Mouse (Mus musculus) T-helper 2 cell (primary cell): ENCODE measurements around the gene Arhgef25.
"Not testable (repeated sequence)": the region's sequence is repeated elsewhere in the genome, so short reads cannot be mapped to it uniquely, and the experiment has no call there.

ENCODE experiments used
- in situ Hi-C: fragments of 300-600 bp; cut with MboI, MseI; formaldehyde crosslinking; loops from one replicate; pipeline ENCODE4 v1.15.1; 2025; ENCODE audit warnings: high pct_unique_total_duplicates

Arhgef25 gene

DNA sequence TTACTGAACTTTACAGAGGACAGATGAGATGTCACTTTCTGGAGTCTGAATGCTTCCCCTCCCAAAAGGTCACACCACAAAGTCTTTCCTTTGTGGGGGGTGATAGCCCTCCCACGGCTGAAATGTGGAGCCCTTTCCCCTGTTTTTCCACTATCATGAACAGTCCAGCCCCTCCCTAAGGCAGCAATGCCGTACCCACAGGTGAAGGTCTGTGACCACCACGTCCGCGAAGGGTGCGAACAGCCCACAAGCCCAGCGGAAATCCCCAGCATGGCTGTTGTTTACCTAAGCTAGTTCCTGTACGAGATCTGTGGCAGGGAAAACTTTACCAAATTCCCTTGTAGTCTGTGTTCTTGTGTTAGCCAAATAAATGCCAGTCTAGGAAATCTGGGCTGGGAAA is 48.4 kb downstream of the Arhgef25 start:
- in situ Hi-C loops = no loop called here

DNA sequence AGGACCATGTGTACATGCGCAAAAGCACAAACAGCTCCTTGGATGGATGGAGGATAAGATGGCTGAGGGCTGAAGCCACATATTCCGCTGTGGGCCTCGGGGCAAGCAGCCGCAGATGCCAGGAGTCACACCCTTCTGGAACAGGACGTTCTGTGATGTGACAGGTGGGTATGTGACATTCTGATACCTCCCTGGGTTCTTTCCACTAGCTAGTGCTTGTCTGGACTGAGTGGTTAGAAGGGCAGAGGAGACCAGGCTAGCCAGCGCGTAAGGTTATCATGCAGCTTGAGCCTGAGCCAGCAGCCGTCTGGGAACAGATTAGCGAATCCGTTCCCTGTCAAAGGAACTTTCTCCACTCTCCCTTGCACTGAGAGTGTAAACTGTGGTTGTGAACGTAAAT is 48.9 kb downstream of the Arhgef25 start:
- in situ Hi-C loops = no loop called here

DNA sequence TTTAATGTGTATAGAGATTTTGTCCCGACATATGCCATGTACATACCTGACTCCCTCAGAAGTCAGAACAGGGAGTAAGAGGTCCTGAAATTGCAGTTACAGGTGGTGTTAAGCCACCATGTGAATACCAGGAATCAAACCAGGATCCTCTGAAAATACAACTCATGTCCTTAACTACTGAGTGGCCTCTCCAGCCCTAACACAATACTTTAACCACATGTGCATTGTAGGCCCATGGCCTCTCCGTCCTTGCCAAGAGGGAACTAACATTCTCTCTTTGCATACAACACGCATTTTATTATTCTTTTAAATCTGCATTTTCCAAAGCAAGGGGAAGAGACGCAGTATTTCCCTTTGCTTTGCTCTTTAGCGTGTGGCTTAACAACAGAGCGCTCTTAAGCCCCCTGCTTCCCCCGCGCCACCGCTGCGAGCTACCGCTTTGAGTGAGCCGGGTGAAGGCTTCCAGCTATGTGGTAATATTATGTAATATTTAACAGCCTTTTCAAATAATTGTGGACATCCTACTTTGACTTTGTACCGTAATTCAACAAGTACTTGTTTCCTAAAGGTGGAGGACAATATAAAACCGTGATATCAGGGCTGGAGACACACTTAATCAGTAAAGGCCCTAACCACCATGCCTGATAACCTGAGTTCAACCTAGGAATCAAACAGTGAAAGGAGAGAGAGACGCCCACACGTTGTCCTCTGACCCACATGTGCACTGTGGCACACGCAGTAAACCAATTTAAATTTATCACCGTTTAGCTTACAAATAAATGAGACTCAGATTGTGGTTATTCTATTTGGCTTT is 51.3 kb downstream of the Arhgef25 start:
- in situ Hi-C loops = no loop called here

DNA sequence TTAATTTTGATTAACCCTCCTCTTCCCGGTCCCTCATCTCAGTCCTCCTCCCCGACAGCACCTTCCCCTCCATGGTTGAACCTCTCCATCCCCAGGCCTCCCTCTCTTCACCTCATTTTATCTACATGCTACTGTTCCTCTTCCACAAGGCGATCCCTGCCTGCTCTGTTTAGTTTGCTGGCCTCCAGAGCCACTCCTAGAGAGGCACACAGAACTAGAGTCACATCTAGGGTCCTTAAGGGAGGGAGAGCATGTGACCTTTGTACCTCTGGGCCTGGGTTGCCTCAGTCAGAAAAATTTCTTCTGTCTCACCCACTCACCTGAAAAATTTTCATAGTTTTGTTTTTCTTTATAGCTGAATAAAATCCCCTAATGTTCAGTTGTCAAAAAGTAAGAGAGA is 52.0 kb downstream of the Arhgef25 start:
- in situ Hi-C loops = no loop called here

DNA sequence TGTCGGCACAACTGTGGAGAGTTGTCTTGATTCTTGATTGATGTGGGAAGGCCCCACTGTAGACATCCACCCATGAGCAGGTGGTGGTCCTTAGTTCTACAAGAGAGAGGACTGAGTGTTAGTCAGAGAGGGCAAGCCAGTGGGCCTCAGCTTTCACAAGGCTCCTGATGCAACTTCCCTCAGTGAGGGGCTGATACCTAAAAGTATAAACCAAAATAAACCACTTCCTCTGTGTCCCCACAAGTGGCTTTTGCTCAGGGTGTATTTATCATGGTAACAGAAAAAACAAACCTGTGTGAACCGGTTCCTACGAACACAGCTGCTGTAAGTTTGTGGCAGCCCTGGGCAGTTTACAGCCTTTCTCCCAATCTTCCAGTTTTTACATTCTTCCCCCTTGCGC is 53.4 kb downstream of the Arhgef25 start:
- in situ Hi-C loops = no loop called here

DNA sequence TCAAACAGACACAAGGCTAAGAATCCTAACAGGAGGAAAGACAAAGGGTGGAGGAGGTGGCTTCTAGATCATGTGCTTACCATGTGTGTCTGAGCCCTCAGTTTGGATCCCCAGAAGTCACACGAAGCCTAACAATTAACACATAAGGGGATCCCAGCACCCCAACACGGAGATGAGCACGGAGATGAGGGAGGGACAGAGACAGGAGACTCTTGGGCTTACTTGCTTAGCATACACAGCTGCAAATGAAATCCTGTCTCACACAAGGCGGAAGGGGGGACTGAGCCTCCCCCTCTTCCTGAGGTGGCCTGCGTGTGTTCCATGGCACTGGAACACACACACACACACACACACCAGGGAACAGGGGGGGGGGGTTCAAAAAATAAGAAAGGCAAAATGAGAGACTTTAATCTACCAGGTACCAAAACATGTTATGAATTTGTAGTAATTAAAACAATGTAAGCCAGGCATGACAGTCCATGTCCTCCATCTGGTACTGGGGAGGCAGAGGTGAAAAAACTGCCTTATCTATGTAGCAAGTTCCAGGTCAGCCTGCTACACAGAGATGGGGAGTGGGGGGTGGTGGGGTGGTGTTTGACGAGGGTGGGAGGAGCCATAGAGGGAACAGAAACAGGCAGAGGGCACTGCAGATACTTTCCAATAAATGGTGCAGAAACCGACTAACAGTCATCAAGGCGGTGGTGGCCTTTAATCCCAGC is 54.6 kb downstream of the Arhgef25 start:
- in situ Hi-C loops = no loop called here

DNA sequence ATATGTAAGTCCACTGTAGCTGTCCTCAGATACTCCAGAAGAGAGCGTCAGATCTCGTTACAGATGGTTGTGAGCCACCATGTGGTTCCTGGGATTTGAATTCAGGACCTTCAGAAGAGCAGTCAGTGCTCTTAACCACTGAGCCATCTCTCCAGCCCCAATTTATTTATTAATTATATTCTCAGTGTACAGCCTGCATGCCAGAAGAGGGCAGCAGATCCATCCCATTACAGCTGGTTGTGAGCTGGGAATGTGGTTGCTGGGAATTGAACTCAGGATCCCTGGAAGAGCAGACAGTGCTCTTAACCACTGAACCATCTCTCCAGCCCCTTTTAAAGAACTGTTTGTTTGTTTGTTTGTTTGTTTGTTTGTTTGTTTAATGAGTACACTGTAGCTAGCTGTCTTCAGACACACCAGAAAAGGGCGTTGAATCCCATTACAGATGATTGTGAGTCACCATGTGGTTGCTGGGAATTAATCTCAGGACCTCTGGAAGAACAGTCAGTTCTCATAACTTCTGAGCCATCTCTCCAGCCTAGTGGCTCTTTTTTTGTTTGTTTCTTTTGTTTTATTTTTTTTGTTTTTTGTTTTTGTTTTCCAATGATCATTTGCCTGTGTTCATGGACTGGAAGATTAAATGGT is 55.4 kb downstream of the Arhgef25 start:
- in situ Hi-C loops = not testable (repeated sequence)
